Mouse (Mus musculus) layer of hippocampus, adult 2 months (tissue): Measurements from ENCODE around the gene Wnk3. TPM values are rescaled to one million over a fixed set of nuclear protein-coding genes. Genes with fewer than 3 reads are reported as not detected.
"Not testable (repeated sequence)": the region's sequence is repeated elsewhere in the genome, so short reads cannot be mapped to it uniquely, and the experiment has no call there.

Experiments
- DNase-seq, 2 experiments: peaks; one replicate each; pipeline ENCODE4 v3.0.0; 2022; ENCODE audit warnings: low spot score in 2 of 2
- H3K27ac ChIP-seq: fragments of 200-600 bp; 2 replicates; pipeline ENCODE4 v1.8.1; 2022
- H3K4me3 ChIP-seq: fragments of 200-600 bp; 2 replicates; pipeline ENCODE4 v1.8.1; 2022; ENCODE audit warnings: mild to moderate bottlenecking
- CTCF ChIP-seq: fragments of 200-600 bp; conservative IDR thresholded peaks from 2 replicates; pipeline ENCODE4 v1.8.1; 2022; ENCODE audit warnings: antibody characterized with exemption, mild to moderate bottlenecking, moderate library complexity
- long read RNA-seq, 2 experiments: library from polyadenylated mRNA; stranded (forward); transcript quantifications; one replicate each; pipeline ENCODE4 v2.0.0; 2021; ENCODE audit warnings: borderline mapping rate in 2 of 2
- total RNA-seq, 2 experiments: library from RNA; stranded (reverse); gene quantifications; 2 replicates each; pipeline ENCODE4 v1.2.3; 2021

Wnk3 gene
- total RNA-seq = 10 to 100 TPM; 38.4 to 41.6 TPM
- long read RNA-seq, experiment 1, partial matches to known transcripts = 0 of 4 reads
- long read RNA-seq, experiment 1, other reads (novel, unspliced or antisense) = 4 of 4 reads
- long read RNA-seq, experiment 2, partial matches to known transcripts = 1 of 5 reads
- long read RNA-seq, experiment 2, other reads (novel, unspliced or antisense) = 4 of 5 reads

- Histone ChIP-seq H3K4me3 (no peak within 1 kb of the TSS), H3K27ac (no peak within 1 kb of the TSS)
- TF ChIP-seq CTCF = no peak
- no peak for DNase-seq
These were observed at the start of gene Wnk3 for GRCm38 (mm10) chrX:151197778-151198177. Gene Wnk3 (plus strand): TSS chrX:151198078.

GRCm38 (mm10) chrX:151158414-151158813 lies 39.5 kb upstream of the Wnk3 start:
- TF ChIP-seq CTCF = no peak
- Histone ChIP-seq H3K27ac (no peak overlapping the region), H3K4me3 (no peak overlapping the region)
- DNase-seq = no peak

GRCm38 (mm10) chrX:151168438-151169131 lies 29.3 kb upstream of the Wnk3 start:
- Histone ChIP-seq H3K27ac (peak overlapping the region; percentile 92), H3K4me3 (peak overlapping the region; percentile 64)
- peak; percentile 49 to 52 for DNase-seq
- no peak for TF ChIP-seq CTCF

DNA sequence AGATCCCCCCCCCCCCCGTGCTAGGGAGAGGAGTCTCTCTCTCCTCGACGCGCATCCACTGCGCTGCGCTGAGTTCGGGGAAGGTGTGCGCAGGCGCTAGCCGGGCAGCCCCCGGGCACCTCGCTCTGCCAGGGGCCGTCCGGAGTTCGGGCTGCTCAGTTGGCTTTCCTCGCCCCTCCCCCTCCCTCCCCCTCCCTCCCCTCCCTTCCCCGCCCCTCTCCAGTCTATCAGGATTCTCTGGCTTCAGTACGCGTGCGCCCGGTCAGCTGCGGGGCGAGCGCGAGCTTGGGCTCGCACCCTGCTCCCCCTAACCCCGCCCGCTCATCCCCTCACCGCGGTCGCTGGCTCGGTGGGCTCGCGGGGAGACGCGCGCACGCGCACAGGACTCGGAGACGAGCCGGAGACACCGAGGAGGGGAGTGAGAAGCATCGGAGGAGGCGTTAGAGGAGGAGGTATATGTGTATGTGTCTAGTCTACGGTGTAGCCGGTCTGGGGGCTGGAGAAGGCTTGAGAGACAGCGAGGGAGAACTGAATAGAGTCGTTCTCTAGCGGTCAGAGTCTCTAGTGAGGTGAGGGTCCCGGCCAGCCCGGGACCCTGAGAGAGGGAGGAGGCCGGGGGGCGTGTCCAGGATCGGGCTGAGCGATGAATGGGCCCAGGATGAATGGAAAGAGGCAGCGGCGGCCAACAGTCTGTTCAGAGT lies 28.5 kb upstream of the Wnk3 start:
- Histone ChIP-seq H3K27ac (peak overlapping the region; percentile 92), H3K4me3 (peak overlapping the region; percentile 64)
- no peak for TF ChIP-seq CTCF
- DNase-seq = peak; percentile 65 to 66

DNA sequence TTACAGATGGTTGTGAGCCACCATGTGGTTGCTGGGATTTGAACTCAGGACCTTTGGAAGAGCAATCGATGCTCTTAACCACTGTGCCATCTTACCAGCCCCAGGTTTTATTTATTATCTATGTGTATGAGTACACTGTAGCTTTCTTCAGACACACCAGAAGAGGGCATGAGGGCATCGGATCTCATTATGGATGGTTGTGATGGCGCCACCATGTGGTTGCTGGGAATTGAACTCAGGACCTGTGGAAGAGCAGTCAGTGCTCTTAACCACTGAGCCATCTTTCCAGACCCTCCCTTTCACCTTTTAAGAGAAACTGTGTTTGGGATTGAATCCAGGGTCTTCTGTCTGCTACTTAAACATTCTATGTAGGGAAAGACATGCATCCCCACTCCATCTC lies 24.7 kb upstream of the Wnk3 start:
- H3K4me3 ChIP-seq, DNase-seq, H3K27ac ChIP-seq: not testable (repeated sequence)
- TF ChIP-seq CTCF = peak; percentile 51

GRCm38 (mm10) chrX:151298329-151298728 lies 100.5 kb downstream of the Wnk3 start:
- Histone ChIP-seq H3K4me3 (no peak overlapping the region), H3K27ac (peak overlapping the region; percentile 36; the same call in 1 of the 2 replicates)
- no peak for TF ChIP-seq CTCF
- DNase-seq = no peak

DNA sequence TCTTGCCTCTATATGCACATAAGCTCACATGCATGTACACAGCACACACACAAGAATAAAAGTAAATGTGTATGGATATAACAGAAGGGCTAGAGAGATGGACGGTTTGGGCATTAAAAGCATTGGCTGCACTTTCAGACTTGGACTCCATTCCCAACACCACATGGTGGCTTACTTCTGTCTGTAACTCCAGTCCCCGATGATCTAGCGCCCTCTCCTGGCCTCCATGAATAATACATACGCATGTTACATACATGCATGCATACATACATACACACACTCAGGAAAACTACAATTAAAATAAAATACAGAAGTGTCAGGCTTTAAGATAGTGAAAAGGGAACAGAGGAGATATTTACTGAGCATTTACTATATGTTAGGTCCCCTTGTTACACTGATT lies 115.9 kb downstream of the Wnk3 start:
- H3K4me3 ChIP-seq = no peak overlapping the region
- DNase-seq = no peak
- peak; percentile 27 for TF ChIP-seq CTCF
- H3K27ac ChIP-seq = no peak overlapping the region

- H3K4me3 ChIP-seq = no peak overlapping the region
- no peak for TF ChIP-seq CTCF
- no peak for DNase-seq
- H3K27ac ChIP-seq = no peak overlapping the region
These were observed 135.7 kb downstream of the Wnk3 start for GRCm38 (mm10) chrX:151333615-151334014.

DNA sequence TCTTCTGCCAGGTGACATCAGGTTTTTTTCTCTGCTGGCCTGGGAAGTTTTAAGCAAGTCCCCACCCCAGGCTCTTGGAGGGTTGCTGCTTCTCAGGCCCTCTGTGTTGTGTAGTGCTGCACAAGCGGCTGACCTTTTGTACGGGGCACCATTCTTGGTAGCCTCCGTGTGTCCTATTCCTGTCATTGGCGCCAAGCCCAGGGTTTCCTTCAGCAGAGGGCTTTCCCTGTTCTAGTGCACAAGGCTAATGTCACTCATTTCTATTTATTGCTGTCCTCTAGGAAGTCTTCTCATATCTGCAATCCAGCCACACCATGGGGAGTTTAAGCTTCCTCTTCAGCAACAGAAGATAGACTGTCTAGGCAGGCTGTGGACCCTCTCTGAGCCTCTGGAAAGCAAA lies 139.9 kb downstream of the Wnk3 start:
- no peak for DNase-seq
- no peak overlapping the region for H3K27ac ChIP-seq
- H3K4me3 ChIP-seq = no peak overlapping the region
- TF ChIP-seq CTCF = no peak

GRCm38 (mm10) chrX:151343761-151344500 lies 146.1 kb downstream of the Wnk3 start, which contains the start of gene Fam120c:
Gene Fam120c (plus strand): TSS chrX:151344175.
- peak; percentile 86 to 87 for DNase-seq
- TF ChIP-seq CTCF = no peak
- Histone ChIP-seq H3K27ac (peak within 1 kb of the TSS; percentile 96), H3K4me3 (peak within 1 kb of the TSS; percentile 76)

GRCm38 (mm10) chrX:151344501-151344984 lies 146.7 kb downstream of the Wnk3 start:
- peak; percentile 13 to 34 for DNase-seq
- peak overlapping the region; percentile 76 for H3K4me3 ChIP-seq
- peak overlapping the region; percentile 96 for H3K27ac ChIP-seq
- TF ChIP-seq CTCF = no peak

DNA sequence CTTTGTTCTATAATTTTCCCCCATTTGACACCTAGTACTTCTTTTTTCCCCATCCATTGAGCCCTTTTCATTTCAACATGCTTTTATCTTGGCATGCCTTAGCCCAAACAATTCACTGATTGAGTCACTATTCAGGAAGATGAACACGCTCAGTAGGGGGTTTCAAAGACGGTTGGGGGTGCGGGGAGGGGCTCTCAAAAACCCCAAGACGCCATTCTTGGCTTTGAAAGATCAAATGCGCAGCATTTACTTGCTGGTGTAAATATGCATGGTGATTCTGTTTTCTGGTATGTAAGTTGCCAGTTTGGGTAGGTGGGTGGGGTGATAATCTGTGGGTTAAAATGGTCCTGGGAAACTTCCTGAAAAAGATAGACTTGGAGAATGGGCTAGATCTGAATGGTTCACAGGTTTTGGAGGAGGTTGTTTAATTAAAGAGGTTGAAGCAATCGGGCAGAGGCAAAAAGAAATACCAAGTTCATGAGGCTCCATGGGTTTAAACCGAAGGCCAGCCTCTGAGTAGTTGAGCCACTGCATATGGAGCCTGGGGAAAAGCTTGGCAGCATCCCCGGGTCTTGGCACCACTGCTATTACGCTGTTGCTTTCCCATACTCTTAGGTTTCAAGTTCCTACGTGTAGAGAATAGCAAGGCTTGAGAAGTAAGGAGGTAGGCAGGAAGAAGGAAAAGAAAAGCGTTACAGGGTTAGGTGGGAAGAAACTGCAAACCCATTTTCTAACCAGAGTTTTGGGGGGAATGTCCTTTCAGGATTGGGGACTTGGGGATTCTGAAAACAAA lies 147.7 kb downstream of the Wnk3 start:
- no peak for DNase-seq
- no peak for TF ChIP-seq CTCF
- Histone ChIP-seq H3K4me3 (peak overlapping the region; percentile 76), H3K27ac (peak overlapping the region; percentile 96; the same call in 1 of the 2 replicates)
